In the genomic region with DNA sequence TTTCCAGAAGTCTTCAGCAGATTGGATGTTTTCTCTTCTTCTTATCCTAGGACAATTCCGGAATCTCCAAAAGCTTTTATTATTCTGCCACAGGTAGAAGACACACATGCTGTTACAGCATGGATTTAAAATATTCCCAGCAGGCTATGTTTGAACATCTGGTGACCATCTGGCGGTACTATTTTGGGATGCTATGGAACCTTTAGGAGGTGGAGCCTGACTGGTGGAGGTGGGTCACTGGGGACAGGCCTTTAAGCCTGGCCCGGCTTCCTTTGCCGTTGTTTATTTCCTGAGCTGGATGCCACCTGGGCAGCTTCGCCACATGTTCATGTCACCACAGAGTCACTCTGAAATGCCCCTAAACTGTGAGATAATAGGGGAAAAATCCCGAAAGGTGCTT, we compare ENCODE assay signal across 25 mouse cellular contexts. TPM values are rescaled to one million over a fixed set of nuclear protein-coding genes. Genes with fewer than 3 reads are reported as not detected.
DNase-seq lines count a peak whose midpoint lies in the region; ATAC-seq and TF ChIP-seq lines count a peak whose summit lies in the region.
"Had no signal": no experiment of that assay in that cellular context is flagged by ENCODE, and none has a peak within 500 bp of the region (broad histone marks: within the 10 kb centered on the region; RNA-seq: fewer than 3 reads in every experiment).

No protein-coding gene starts in this region.

- no peak overlapping the region for H3K27ac ChIP-seq in CH12.LX (ENCODE audit: insufficient read depth, low read depth)
- H3K27ac ChIP-seq in embryonic facial prominence, embryonic 14.5 days (replicated peaks; ENCODE audit: low read depth, low read length), result no peak overlapping the region
- H3K27ac ChIP-seq in limb, embryonic 13.5 days, result no peak overlapping the region
- H3K27ac ChIP-seq: hindbrain, embryonic 15.5 days; liver, embryonic 13.5 days; midbrain, embryonic 13.5 days had no signal

- no peak for TF ChIP-seq CTCF in CH12.LX (conservative IDR thresholded peaks at IDR 0.05 in 1 of 2, IDR thresholded peaks at IDR 0.05 in 1 of 2; ENCODE audit: low read depth in 2 of 2, low read length in 2 of 2)
- no peak for TF ChIP-seq CTCF in lung, adult 2 months (IDR thresholded peaks at IDR 0.05; ENCODE audit: insufficient read depth, low read length)

- no peaks in the 10 kb centered on the region for H3K36me3 ChIP-seq in CH12.LX (replicated peaks in 1 of 2; ENCODE audit: control insufficient read depth in 1 of 2, insufficient read depth in 1 of 2, low read length in 1 of 2)
- no peaks in the 10 kb centered on the region for H3K36me3 ChIP-seq in embryonic facial prominence, embryonic 14.5 days (ENCODE audit: control insufficient read depth, insufficient read depth, low read length)
- no peaks in the 10 kb centered on the region for H3K36me3 ChIP-seq in limb, embryonic 13.5 days
- H3K36me3 ChIP-seq: embryonic facial prominence, embryonic 12.5 days; hindbrain, embryonic 15.5 days; liver, embryonic 13.5 days; midbrain, embryonic 13.5 days had no signal

- 0 out of 2 replicates have a peak, but pooled peaks have one; percentile 70 for ATAC-seq in embryonic facial prominence, embryonic 14.5 days (ENCODE audit: low read depth)
- peak; percentile 76; the same call in 1 of the 2 replicates for ATAC-seq in limb, embryonic 13.5 days (ENCODE audit: low FRiP score, low read depth)
- ATAC-seq: forebrain, embryonic 16.5 days; lung, postnatal 0 days; midbrain, embryonic 13.5 days had no signal

- no peak for TF ChIP-seq RAD21 in CH12.LX (IDR thresholded peaks at IDR 0.05; ENCODE audit: low read depth, low read length)

- no peak for TF ChIP-seq EP300 in CH12.LX (IDR thresholded peaks at IDR 0.05; ENCODE audit: low read length)

- TF ChIP-seq POLR2A in CH12.LX (IDR thresholded peaks at IDR 0.05; ENCODE audit: low read depth, low read length), result no peak
- TF ChIP-seq POLR2A in lung, adult 2 months (IDR thresholded peaks at IDR 0.05; ENCODE audit: borderline replicate concordance, extremely low read depth, low read depth, low read length), result no peak

- H3K4me2 ChIP-seq in CH12.LX (ENCODE audit: insufficient read depth, low read depth, poor library complexity, severe bottlenecking), result no peak overlapping the region
- no peak overlapping the region for H3K4me2 ChIP-seq in embryonic facial prominence, embryonic 14.5 days (ENCODE audit: low read depth, low read length)
- no peak overlapping the region; the same call in 1 of the 2 replicates for H3K4me2 ChIP-seq in limb, embryonic 13.5 days (replicated peaks)
- H3K4me2 ChIP-seq: embryonic facial prominence, embryonic 12.5 days; heart, embryonic 11.5 days; hindbrain, embryonic 15.5 days; liver, embryonic 13.5 days; midbrain, embryonic 13.5 days had no signal

- no peaks in the 10 kb centered on the region for H3K79me2 ChIP-seq in CH12.LX (replicated peaks; ENCODE audit: control insufficient read depth, extremely low read depth, insufficient read depth, poor library complexity, severe bottlenecking)

- no peak overlapping the region for H3K9ac ChIP-seq in CH12.LX (ENCODE audit: insufficient read depth, low read depth)
- no peak overlapping the region for H3K9ac ChIP-seq in embryonic facial prominence, embryonic 14.5 days (ENCODE audit: low read depth, low read length)
- no peak overlapping the region for H3K9ac ChIP-seq in limb, embryonic 13.5 days
- H3K9ac ChIP-seq: embryonic facial prominence, embryonic 12.5 days; hindbrain, embryonic 15.5 days; liver, embryonic 13.5 days; midbrain, embryonic 13.5 days had no signal

- H3K27me3 ChIP-seq in CH12.LX (replicated peaks), result no peaks in the 10 kb centered on the region
- no peaks in the 10 kb centered on the region for H3K27me3 ChIP-seq in embryonic facial prominence, embryonic 14.5 days (replicated peaks; ENCODE audit: control insufficient read depth, insufficient read depth, low read length)
- no peaks in the 10 kb centered on the region for H3K27me3 ChIP-seq in limb, embryonic 13.5 days
- H3K27me3 ChIP-seq: embryonic facial prominence, embryonic 12.5 days; hindbrain, embryonic 15.5 days; liver, embryonic 13.5 days; midbrain, embryonic 13.5 days had no signal

- WGBS in embryonic facial prominence, embryonic 14.5 days, result 29% methylated on average over 6 of the region's 6 CpGs
- 15% methylated on average over 6 of the region's 6 CpGs for WGBS in limb, embryonic 13.5 days
- 66% methylated on average over 6 of the region's 6 CpGs for WGBS in lung, adult 2 months

- dilution Hi-C loops in CH12.LX (cut with MboI; ENCODE audit: extremely low pct_ligation_motif_present, extremely low pct_unique_long_range_greater_than_20kb, low sequenced_read_pairs), result no loop called here

- peaks cover 4 to 25% of the 10 kb centered on the region in 2 experiments; a peak in 2 of 4 replicates for H3K4me1 ChIP-seq in CH12.LX (ENCODE audit: control insufficient read depth in 1 of 2, insufficient read depth in 2 of 2)
- H3K4me1 ChIP-seq in embryonic facial prominence, embryonic 14.5 days (ENCODE audit: control insufficient read depth, insufficient read depth, low read length), result peaks cover 8% of the 10 kb centered on the region; the same call in 1 of the 2 replicates
- H3K4me1 ChIP-seq in limb, embryonic 13.5 days, result peaks cover 17% of the 10 kb centered on the region
- no peaks in the 10 kb centered on the region for H3K4me1 ChIP-seq in lung, adult 2 months (ENCODE audit: control insufficient read depth, insufficient read depth, low read length)
- H3K4me1 ChIP-seq: hindbrain, embryonic 15.5 days; liver, embryonic 13.5 days; midbrain, embryonic 13.5 days had no signal

- no peak overlapping the region for H3K4me3 ChIP-seq in CH12.LX (replicated peaks in 1 of 3; ENCODE audit: low read depth in 2 of 3, low read length in 2 of 3, poor library complexity in 1 of 3)
- H3K4me3 ChIP-seq in embryonic facial prominence, embryonic 14.5 days (ENCODE audit: low read depth, low read length), result no peak overlapping the region
- H3K4me3 ChIP-seq in limb, embryonic 13.5 days, result no peak overlapping the region
- H3K4me3 ChIP-seq in lung, adult 2 months (replicated peaks; ENCODE audit: extremely low read depth, low read depth, low read length), result no peak overlapping the region
- H3K4me3 ChIP-seq: embryonic facial prominence, embryonic 12.5 days; hindbrain, embryonic 15.5 days; liver, embryonic 13.5 days; midbrain, embryonic 13.5 days had no signal

- H3K9me3 ChIP-seq in CH12.LX (replicated peaks; ENCODE audit: low read length), result peaks cover 5% of the 10 kb centered on the region
- no peaks in the 10 kb centered on the region for H3K9me3 ChIP-seq in embryonic facial prominence, embryonic 14.5 days (ENCODE audit: control insufficient read depth, low read length)
- no peaks in the 10 kb centered on the region for H3K9me3 ChIP-seq in limb, embryonic 13.5 days
- H3K9me3 ChIP-seq: embryonic facial prominence, embryonic 12.5 days; hindbrain, embryonic 15.5 days; liver, embryonic 13.5 days; midbrain, embryonic 13.5 days had no signal

- in situ Hi-C loops in CH12.LX (cut with MboI; ENCODE audit: low pct_ligation_motif_present, low pct_unique_long_range_greater_than_20kb, low sequenced_read_pairs), result no loop called here

- peak; percentile 6 for DNase-seq in CH12.LX (ENCODE audit: extremely low read depth)
- peak; percentile 55 for DNase-seq in embryo, embryonic 10 days (ENCODE audit: low spot score)
- DNase-seq in embryonic facial prominence, embryonic 14.5 days (ENCODE audit: low spot score), result peak; percentile 56
- no peak for DNase-seq in thymus, postnatal 0 days (ENCODE audit: low spot score)
- no peak for DNase-seq in lung, adult 2 months
- DNase-seq in gastrocnemius, postnatal 10 days, result no peak
- DNase-seq: adrenal gland, postnatal 25 days; cerebellum, adult 11 months; cerebellum, postnatal 10 days; heart, postnatal 10 days; kidney, adult 18-20 months; kidney, postnatal 14 days; liver, embryonic 13.5 days; right cerebral cortex, postnatal 14 days; spleen, adult 18-20 months had no signal

TF ChIP-seq in CH12.LX, 34 proteins besides CTCF, POLR2A, EP300 and RAD21:
- TF ChIP-seq PAX5 (IDR thresholded peaks at IDR 0.05; ENCODE audit: low read length) (no peak), TBP (conservative IDR thresholded peaks at IDR 0.05; ENCODE audit: low read depth, low read length) (no peak), NELFE (IDR thresholded peaks at IDR 0.05; ENCODE audit: low read depth, low read length) (no peak), MYC (IDR thresholded peaks at IDR 0.05; ENCODE audit: low read depth, low read length) (no peak), ZMIZ1 (IDR thresholded peaks at IDR 0.05; ENCODE audit: low read depth, low read length) (no peak), RCOR1 (conservative IDR thresholded peaks at IDR 0.05; ENCODE audit: low read depth, low read length) (no peak), ZKSCAN1 (IDR thresholded peaks at IDR 0.05; ENCODE audit: borderline replicate concordance, low read depth, low read length) (no peak), TCF12 (IDR thresholded peaks at IDR 0.05; ENCODE audit: low read depth, low read length) (no peak), ZNF384 (IDR thresholded peaks at IDR 0.05; ENCODE audit: low read depth, low read length) (no peak)
TF ChIP-seq in CH12.LX: peak in this region for 0.

RNA-seq across cellular contexts. Expression of gene Frmpd2, which starts 3.7 kb away (rescaled TPM):
- total RNA-seq in CH12.LX (2012; rRNA removed), result not detected in 2 replicates
- total RNA-seq in CH12.LX (2014; rRNA removed), result not detected in 2 replicates
- polyA plus RNA-seq in CH12.LX (2012; ENCODE audit: insufficient read length, low read depth), result not detected in 2 replicates
- 0.25 TPM in 1 of 2 replicates, not detected in the other for polyA plus RNA-seq in embryonic facial prominence, embryonic 14.5 days (2014; fragmentation: Nextera tagmentation; extraction: Ambion mirVana)
- not detected in 2 replicates for polyA plus RNA-seq in limb, embryonic 13.5 days (2015; fragmentation: Nextera tagmentation; extraction: Ambion mirVana)
- not detected in 2 replicates for polyA plus RNA-seq in thymus, postnatal 0 days (2015; fragmentation: Nextera tagmentation; extraction: Ambion mirVana)
- 2.5 and 3.1 TPM in 2 replicates for polyA plus RNA-seq in lung, adult 2 months (2012; rRNA removed)
- total RNA-seq in gastrocnemius, postnatal 10 days (2021), result under 1 TPM in 1 of 2 experiments, not detected in 1; 0.23 TPM
- total RNA-seq: adrenal gland, postnatal 25 days; ES-E14; heart, postnatal 10 days; megakaryocyte progenitor cell, adult 5-6 weeks; neutrophil, adult 5-6 weeks had no signal
- polyA plus RNA-seq: embryonic facial prominence, embryonic 12.5 days; forebrain, embryonic 16.5 days; liver, embryonic 13.5 days had no signal

RNA-seq across cellular contexts. Expression of gene Mapk8, which starts 20.8 kb away (rescaled TPM):
- total RNA-seq in CH12.LX (2012; rRNA removed) (9.1 TPM in 2 replicates), CH12.LX (2014; rRNA removed) (31.9 and 33.4 TPM in 2 replicates)
- polyA plus RNA-seq in CH12.LX (2012; ENCODE audit: insufficient read length, low read depth), result 21.2 and 21.9 TPM in 2 replicates
- 13.1 and 14.4 TPM in 2 replicates for polyA plus RNA-seq in embryonic facial prominence, embryonic 14.5 days (2014; fragmentation: Nextera tagmentation; extraction: Ambion mirVana)
- polyA plus RNA-seq in limb, embryonic 13.5 days (2015; fragmentation: Nextera tagmentation; extraction: Ambion mirVana), result 24.0 TPM in 2 replicates
- 11.9 and 12.0 TPM in 2 replicates for polyA plus RNA-seq in thymus, postnatal 0 days (2015; fragmentation: Nextera tagmentation; extraction: Ambion mirVana)
- polyA plus RNA-seq in lung, adult 2 months (2012; rRNA removed), result 9.2 and 10.8 TPM in 2 replicates
- total RNA-seq in gastrocnemius, postnatal 10 days (2021), result 10 to 100 TPM; 30.9 to 35.2 TPM

Comparison
In these comparisons a context has a peak if more than half of its experiments do, and no peak if none do; other contexts are left out.
1. DNase-seq: peak in CH12.LX (single experiment), embryo, embryonic 10 days (single experiment) and embryonic facial prominence, embryonic 14.5 days (single experiment); none in thymus, postnatal 0 days (single experiment), lung, adult 2 months (single experiment) and gastrocnemius, postnatal 10 days (single experiment).